Mouse (Mus musculus): ENCODE results near the gene Pyy. TPM values are rescaled to one million over a fixed set of nuclear protein-coding genes. Genes with fewer than 3 reads are reported as not detected.
A peak's percentile ranks its signal among the peaks of the same experiment; 100 is the strongest.

The Pyy gene
- polyA plus RNA-seq, 1 experiment from 2014 or later = not detected

DNA sequence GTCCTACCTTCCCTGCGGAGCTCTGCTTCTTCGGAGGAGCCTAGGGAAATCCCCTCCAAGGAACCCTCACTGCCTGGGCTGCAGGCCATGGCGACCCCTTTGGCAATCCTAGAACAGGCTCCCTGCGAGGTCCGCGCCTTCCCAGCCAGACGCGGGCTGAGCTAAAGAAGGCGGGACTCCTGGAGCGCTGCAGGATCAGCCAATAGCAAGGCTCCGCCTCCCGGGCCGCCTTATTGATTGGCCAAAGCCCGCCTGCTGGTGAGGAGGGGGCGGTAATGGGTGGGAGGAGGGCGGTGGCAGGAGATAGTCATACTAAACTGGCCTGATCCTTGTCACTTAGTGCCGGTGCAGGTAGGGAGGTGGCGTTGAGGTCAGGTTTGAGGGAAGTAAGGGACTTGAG lies 25.3 kb downstream of the Pyy start:
- Histone ChIP-seq H3K9ac (replicated peaks; ENCODE audit: low read length) (peak overlapping the region; percentile 67), H3K9me3 (ENCODE audit: low read length) (no peaks in the 10 kb centered on the region), H3K36me3 (ENCODE audit: insufficient read depth, low read length) (peaks cover 8% of the 10 kb centered on the region; the same call in 1 of the 2 replicates), H3K4me2 (replicated peaks; ENCODE audit: low read depth, low read length) (peak overlapping the region; percentile 84), H3K4me3 (ENCODE audit: low read length) (peak overlapping the region; percentile 47), H3K4me1 (ENCODE audit: insufficient read depth, low read length) (peaks cover 51% of the 10 kb centered on the region), H3K27me3 (ENCODE audit: insufficient read depth, low read length) (no peaks in the 10 kb centered on the region), H3K27ac (ENCODE audit: low read length) (no peak overlapping the region)
- peak; percentile 82 for ATAC-seq (ENCODE audit: low FRiP score, low TSS enrichment)
- under 1% methylated on average over 18 of the region's 18 CpGs for WGBS

GRCm38 (mm10) chr11:102073722-102074121 lies 33.9 kb downstream of the Pyy start:
- H3K9me3 ChIP-seq (ENCODE audit: low read length) = no peaks in the 10 kb centered on the region
- H3K27ac ChIP-seq (ENCODE audit: low read length) = no peak overlapping the region
- 59% methylated on average over 14 of the region's 14 CpGs for WGBS
- no peak for ATAC-seq (ENCODE audit: low FRiP score, low TSS enrichment)
- H3K27me3 ChIP-seq (ENCODE audit: insufficient read depth, low read length) = no peaks in the 10 kb centered on the region
- H3K9ac ChIP-seq (replicated peaks; ENCODE audit: low read length) = no peak overlapping the region
- H3K4me3 ChIP-seq (ENCODE audit: low read length) = no peak overlapping the region
- peaks cover 5% of the 10 kb centered on the region; the same call in 1 of the 2 replicates for H3K36me3 ChIP-seq (ENCODE audit: insufficient read depth, low read length)
- H3K4me1 ChIP-seq (ENCODE audit: insufficient read depth, low read length) = peaks cover 6% of the 10 kb centered on the region; the same call in 1 of the 2 replicates
- no peak overlapping the region for H3K4me2 ChIP-seq (replicated peaks; ENCODE audit: low read depth, low read length)

GRCm38 (mm10) chr11:102072729-102073128 lies 34.9 kb downstream of the Pyy start:
- no peak overlapping the region for H3K9ac ChIP-seq (replicated peaks; ENCODE audit: low read length)
- peaks cover 6% of the 10 kb centered on the region; the same call in 1 of the 2 replicates for H3K4me1 ChIP-seq (ENCODE audit: insufficient read depth, low read length)
- no peaks in the 10 kb centered on the region; the same call in 1 of the 2 replicates for H3K36me3 ChIP-seq (ENCODE audit: insufficient read depth, low read length)
- H3K9me3 ChIP-seq (ENCODE audit: low read length) = no peaks in the 10 kb centered on the region
- H3K4me3 ChIP-seq (ENCODE audit: low read length) = no peak overlapping the region
- no peak overlapping the region for H3K4me2 ChIP-seq (replicated peaks; ENCODE audit: low read depth, low read length)
- WGBS = 74% methylated on average over 5 of the region's 5 CpGs
- H3K27ac ChIP-seq (ENCODE audit: low read length) = no peak overlapping the region
- no peaks in the 10 kb centered on the region for H3K27me3 ChIP-seq (ENCODE audit: insufficient read depth, low read length)
- no peak for ATAC-seq (ENCODE audit: low FRiP score, low TSS enrichment)

GRCm38 (mm10) chr11:102070426-102070825 lies 37.2 kb downstream of the Pyy start:
- Histone ChIP-seq H3K4me3 (ENCODE audit: low read length) (no peak overlapping the region), H3K36me3 (ENCODE audit: insufficient read depth, low read length) (no peaks in the 10 kb centered on the region), H3K4me1 (ENCODE audit: insufficient read depth, low read length) (peaks cover 10% of the 10 kb centered on the region; the same call in 1 of the 2 replicates), H3K27ac (ENCODE audit: low read length) (no peak overlapping the region), H3K4me2 (replicated peaks; ENCODE audit: low read depth, low read length) (peak overlapping the region; percentile 33), H3K9me3 (ENCODE audit: low read length) (no peaks in the 10 kb centered on the region), H3K27me3 (ENCODE audit: insufficient read depth, low read length) (no peaks in the 10 kb centered on the region), H3K9ac (replicated peaks; ENCODE audit: low read length) (no peak overlapping the region; the same call in 1 of the 2 replicates)
- 7% methylated on average over 13 of the region's 13 CpGs for WGBS
- ATAC-seq (ENCODE audit: low FRiP score, low TSS enrichment) = 0 out of 2 replicates have a peak, but pooled peaks have one; percentile 63

- 47% methylated on average over 11 of the region's 11 CpGs for WGBS
- no peaks in the 10 kb centered on the region for H3K27me3 ChIP-seq (ENCODE audit: insufficient read depth, low read length)
These were observed 38.0 kb downstream of the Pyy start for GRCm38 (mm10) chr11:102069633-102070032.

GRCm38 (mm10) chr11:102068969-102069368 lies 38.7 kb downstream of the Pyy start:
- 55% methylated on average over 2 of the region's 2 CpGs for WGBS
- no peak for ATAC-seq (ENCODE audit: low FRiP score, low TSS enrichment)
- H3K4me1 ChIP-seq (ENCODE audit: insufficient read depth, low read length) = peaks cover 10% of the 10 kb centered on the region; the same call in 1 of the 2 replicates

More at GRCm38 (mm10) chr11:102069633-102070032, 38.0 kb downstream of the Pyy start:
- H3K27ac ChIP-seq (ENCODE audit: low read length) = no peak overlapping the region
- ATAC-seq (ENCODE audit: low FRiP score, low TSS enrichment) = no peak
- H3K9ac ChIP-seq (replicated peaks; ENCODE audit: low read length) = no peak overlapping the region
- H3K9me3 ChIP-seq (ENCODE audit: low read length) = no peaks in the 10 kb centered on the region
- H3K36me3 ChIP-seq (ENCODE audit: insufficient read depth, low read length) = no peaks in the 10 kb centered on the region
- H3K4me1 ChIP-seq (ENCODE audit: insufficient read depth, low read length) = peaks cover 10% of the 10 kb centered on the region; the same call in 1 of the 2 replicates
- no peak overlapping the region for H3K4me3 ChIP-seq (ENCODE audit: low read length)
- no peak overlapping the region for H3K4me2 ChIP-seq (replicated peaks; ENCODE audit: low read depth, low read length)

DNA sequence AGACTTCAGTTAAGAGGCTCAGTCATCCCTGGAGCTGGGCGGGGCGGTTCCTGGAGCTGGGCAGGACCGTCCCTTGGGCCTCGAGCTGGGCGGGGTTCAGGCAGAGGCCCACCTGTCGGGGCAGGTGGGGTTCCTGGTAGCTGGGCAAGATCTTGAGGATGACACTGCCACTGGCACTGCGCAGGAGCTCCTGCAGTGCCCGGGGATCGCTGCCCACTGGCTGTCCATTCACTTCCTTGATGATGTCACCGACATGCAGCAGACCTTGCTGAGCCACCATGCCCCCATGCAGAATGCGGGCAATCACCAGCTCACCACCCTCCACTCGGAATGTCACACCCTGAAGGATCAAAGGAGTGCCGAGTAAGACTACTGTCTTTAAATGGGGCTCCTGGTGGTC lies 44.6 kb downstream of the Pyy start:
- no peak overlapping the region for H3K27ac ChIP-seq (ENCODE audit: low read length)
- H3K4me2 ChIP-seq (replicated peaks; ENCODE audit: low read depth, low read length) = no peak overlapping the region
- peaks cover 7% of the 10 kb centered on the region for H3K36me3 ChIP-seq (ENCODE audit: insufficient read depth, low read length)
- H3K27me3 ChIP-seq (ENCODE audit: insufficient read depth, low read length) = no peaks in the 10 kb centered on the region
- H3K4me3 ChIP-seq (ENCODE audit: low read length) = no peak overlapping the region
- whole genome bisulfite sequencing = 72% methylated on average over 13 of the region's 13 CpGs
- no peak for ATAC-seq (ENCODE audit: low FRiP score, low TSS enrichment)
- H3K9me3 ChIP-seq (ENCODE audit: low read length) = no peaks in the 10 kb centered on the region
- no peak overlapping the region for H3K9ac ChIP-seq (replicated peaks; ENCODE audit: low read length)
- H3K4me1 ChIP-seq (ENCODE audit: insufficient read depth, low read length) = peaks cover 13% of the 10 kb centered on the region

More at GRCm38 (mm10) chr11:102068969-102069368, 38.7 kb downstream of the Pyy start:
- Histone ChIP-seq H3K9ac (replicated peaks; ENCODE audit: low read length) (no peak overlapping the region), H3K36me3 (ENCODE audit: insufficient read depth, low read length) (no peaks in the 10 kb centered on the region; the same call in 1 of the 2 replicates), H3K27ac (ENCODE audit: low read length) (no peak overlapping the region), H3K9me3 (ENCODE audit: low read length) (no peaks in the 10 kb centered on the region), H3K27me3 (ENCODE audit: insufficient read depth, low read length) (no peaks in the 10 kb centered on the region), H3K4me2 (replicated peaks; ENCODE audit: low read depth, low read length) (no peak overlapping the region), H3K4me3 (ENCODE audit: low read length) (no peak overlapping the region)

DNA sequence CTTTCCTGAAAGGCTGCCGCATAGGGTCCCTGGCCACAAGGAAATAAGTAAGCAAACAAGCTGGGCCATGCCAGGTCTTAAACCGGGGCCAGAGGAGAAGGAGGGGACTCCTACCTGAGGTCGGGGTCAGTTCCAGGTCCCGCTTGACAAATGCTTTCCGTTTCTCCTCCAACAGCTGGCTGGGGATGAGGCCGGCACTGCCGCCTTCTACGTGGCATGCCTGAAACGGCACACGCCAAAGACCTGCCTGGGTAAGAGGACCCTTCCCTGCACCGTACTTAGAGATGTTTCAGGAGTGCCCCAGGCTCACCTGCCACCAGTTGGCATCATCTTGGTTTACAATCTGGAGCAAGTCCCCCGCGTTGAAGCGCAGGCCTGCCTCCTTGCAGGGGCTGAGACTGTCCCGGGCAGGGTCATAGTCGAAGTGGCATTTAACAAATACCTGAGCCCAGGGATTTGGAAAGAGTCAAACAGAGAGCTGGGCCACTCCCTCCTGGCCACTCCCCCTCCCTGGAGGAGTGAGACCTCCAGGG lies 45.6 kb downstream of the Pyy start:
- no peaks in the 10 kb centered on the region for H3K27me3 ChIP-seq (ENCODE audit: insufficient read depth, low read length)
- no peak overlapping the region for H3K27ac ChIP-seq (ENCODE audit: low read length)
- no peak for ATAC-seq (ENCODE audit: low FRiP score, low TSS enrichment)
- no peak overlapping the region for H3K9ac ChIP-seq (replicated peaks; ENCODE audit: low read length)
- H3K36me3 ChIP-seq (ENCODE audit: insufficient read depth, low read length) = peaks cover 7% of the 10 kb centered on the region
- no peak overlapping the region for H3K4me2 ChIP-seq (replicated peaks; ENCODE audit: low read depth, low read length)
- H3K9me3 ChIP-seq (ENCODE audit: low read length) = no peaks in the 10 kb centered on the region
- peaks cover 10% of the 10 kb centered on the region for H3K4me1 ChIP-seq (ENCODE audit: insufficient read depth, low read length)
- 30% methylated on average over 16 of the region's 16 CpGs for whole genome bisulfite sequencing
- H3K4me3 ChIP-seq (ENCODE audit: low read length) = no peak overlapping the region

DNA sequence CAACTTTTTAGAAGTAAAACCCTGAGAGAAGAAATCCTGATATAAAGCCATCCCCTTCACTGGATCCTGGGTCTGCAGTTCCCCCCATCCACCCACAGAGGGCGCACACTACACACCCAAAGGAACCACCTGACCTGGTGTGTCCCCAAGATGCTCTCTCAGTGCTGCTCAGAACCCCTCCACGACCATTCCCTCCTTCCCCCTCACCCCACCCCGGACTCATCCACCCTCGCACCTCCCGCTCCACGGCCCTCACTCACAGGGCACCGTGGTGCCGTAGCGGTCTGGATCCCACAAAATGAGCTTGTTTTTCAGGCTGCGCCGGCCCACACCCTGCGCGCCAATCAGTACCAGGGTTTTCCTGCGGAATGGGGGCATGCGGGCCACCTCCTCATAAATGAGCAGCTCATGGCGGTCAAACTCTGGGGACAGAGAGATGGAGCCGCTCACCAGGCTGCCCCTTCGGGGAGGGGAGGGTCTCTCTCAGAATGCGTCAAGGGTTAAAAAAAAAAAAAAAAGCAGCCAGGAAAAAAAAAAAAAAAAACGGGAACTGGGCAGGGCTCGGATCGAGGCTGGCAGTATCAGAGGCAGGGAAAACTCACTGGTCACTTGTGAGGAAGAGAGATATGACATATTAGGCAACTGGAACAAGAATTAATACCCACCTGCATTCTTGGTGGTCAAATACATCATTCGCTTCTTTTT lies 46.2 kb downstream of the Pyy start:
- Histone ChIP-seq H3K36me3 (ENCODE audit: insufficient read depth, low read length) (peaks cover 7% of the 10 kb centered on the region), H3K4me1 (ENCODE audit: insufficient read depth, low read length) (peaks cover 10% of the 10 kb centered on the region), H3K9ac (replicated peaks; ENCODE audit: low read length) (peak overlapping the region; percentile 52; the same call in 1 of the 2 replicates), H3K4me3 (ENCODE audit: low read length) (peak overlapping the region; percentile 46), H3K9me3 (ENCODE audit: low read length) (no peaks in the 10 kb centered on the region), H3K27me3 (ENCODE audit: insufficient read depth, low read length) (no peaks in the 10 kb centered on the region), H3K27ac (ENCODE audit: low read length) (no peak overlapping the region), H3K4me2 (replicated peaks; ENCODE audit: low read depth, low read length) (peak overlapping the region; percentile 86)
- ATAC-seq (ENCODE audit: low FRiP score, low TSS enrichment) = peak; percentile 66
- WGBS = 2% methylated on average over 22 of the region's 23 CpGs

Data from kidney, embryonic 16.5 days (tissue).